ENCODE assay signal across 8 mouse cellular contexts in genomic region chr2:113216746-113217461, GRCm38 (mm10). TPM values are rescaled to one million over a fixed set of nuclear protein-coding genes. Genes with fewer than 3 reads are reported as not detected.
DNase-seq lines count a peak whose midpoint lies in the region; ATAC-seq and TF ChIP-seq lines count a peak whose summit lies in the region.

Gene Ryr3, minus strand, starts transcription at chr2:113217096.

- H3K36me3 ChIP-seq in C2C12 (ENCODE audit: control insufficient read depth, insufficient read depth) = no peaks in the 10 kb centered on the region
- no peaks in the 10 kb centered on the region for H3K36me3 ChIP-seq in ES-E14 (ENCODE audit: control insufficient read depth, insufficient read depth, low read length, poor library complexity, severe bottlenecking)
- no peaks in the 10 kb centered on the region for H3K36me3 ChIP-seq in heart, postnatal 0 days (replicated peaks; ENCODE audit: control insufficient read depth, insufficient read depth, low read length)
- no peaks in the 10 kb centered on the region for H3K36me3 ChIP-seq in midbrain, embryonic 15.5 days (replicated peaks)

- H3K9me3 ChIP-seq in ES-E14 (ENCODE audit: control insufficient read depth, insufficient read depth, low read depth, low read length) = no peaks in the 10 kb centered on the region
- H3K9me3 ChIP-seq in heart, postnatal 0 days (replicated peaks; ENCODE audit: control insufficient read depth, low read length) = no peaks in the 10 kb centered on the region
- no peaks in the 10 kb centered on the region for H3K9me3 ChIP-seq in midbrain, embryonic 15.5 days

- no peak within 1 kb of the TSS for H3K27ac ChIP-seq in ES-E14 (ENCODE audit: insufficient read depth, low read depth, low read length, poor library complexity, severe bottlenecking)
- no peak within 1 kb of the TSS for H3K27ac ChIP-seq in heart, postnatal 0 days (ENCODE audit: low read depth)
- H3K27ac ChIP-seq in midbrain, embryonic 15.5 days = peak within 1 kb of the TSS; percentile 94

- H3K9ac ChIP-seq in ES-E14 (ENCODE audit: insufficient read depth, low read depth, low read length, poor library complexity, severe bottlenecking) = peak within 1 kb of the TSS; percentile 33; the same call in 1 of the 2 replicates
- no peak within 1 kb of the TSS for H3K9ac ChIP-seq in heart, postnatal 0 days (replicated peaks; ENCODE audit: low read depth, low read length)
- peak within 1 kb of the TSS; percentile 65 for H3K9ac ChIP-seq in midbrain, embryonic 15.5 days

- H3K79me3 ChIP-seq in C2C12 (ENCODE audit: low read depth) = no peaks in the 10 kb centered on the region

- peak within 1 kb of the TSS; percentile 81 for H3ac ChIP-seq in C2C12 (ENCODE audit: control insufficient read depth, insufficient read length, low read depth)

- peak within 1 kb of the TSS; percentile 74 for H3K4me2 ChIP-seq in heart, postnatal 0 days (ENCODE audit: low read depth, low read length)
- H3K4me2 ChIP-seq in midbrain, embryonic 15.5 days = peak within 1 kb of the TSS; percentile 83

- no peaks in the 10 kb centered on the region for H3K79me2 ChIP-seq in C2C12 (ENCODE audit: control insufficient read depth, insufficient read depth)

- TF ChIP-seq CTCF in C2C12 (IDR thresholded peaks at IDR 0.05; ENCODE audit: control insufficient read depth, insufficient read depth, insufficient read length) = peak; percentile 71
- no peak for TF ChIP-seq CTCF in heart, postnatal 0 days (IDR thresholded peaks at IDR 0.05; ENCODE audit: low read depth)

- H3K4me1 ChIP-seq in ES-E14 (ENCODE audit: control insufficient read depth in 2 of 2, insufficient read depth in 2 of 2, low read length in 2 of 2, poor library complexity in 1 of 2) = 0 out of 4 replicates have a peak, but pooled peaks cover 0 to 3% of the 10 kb centered on the region in 2 experiments
- H3K4me1 ChIP-seq in heart, postnatal 0 days (ENCODE audit: control insufficient read depth, insufficient read depth) = no peaks in the 10 kb centered on the region
- peaks cover 16% of the 10 kb centered on the region; the same call in 1 of the 2 replicates for H3K4me1 ChIP-seq in midbrain, embryonic 15.5 days

- 0% methylated on average over 50 of the region's 72 CpGs for WGBS in heart, postnatal 0 days
- WGBS in midbrain, embryonic 15.5 days = 0% methylated on average over 60 of the region's 72 CpGs

- intact Hi-C loops in left cerebral cortex, postnatal 10 days (cut with DNase I) = no loop called here

- H3K27me3 ChIP-seq in C2C12 (ENCODE audit: control insufficient read depth, insufficient read depth, insufficient read length) = no peaks in the 10 kb centered on the region
- peaks cover 23% of the 10 kb centered on the region for H3K27me3 ChIP-seq in heart, postnatal 0 days (ENCODE audit: control insufficient read depth, insufficient read depth, low read length)
- 0 out of 2 replicates have a peak, but pooled peaks cover 5% of the 10 kb centered on the region for H3K27me3 ChIP-seq in midbrain, embryonic 15.5 days (replicated peaks)

- peak; percentile 17 for DNase-seq in ES-E14 (ENCODE audit: low read depth, low spot score)
- DNase-seq in embryo, embryonic 9.5 days (ENCODE audit: extremely low spot score) = peak; percentile 73
- DNase-seq in heart, postnatal 0 days (ENCODE audit: low spot score) = peak; percentile 43
- peak; percentile 60 to 79 for DNase-seq in left cerebral cortex, postnatal 10 days (ENCODE audit: extremely low spot score in 1 of 2, low spot score in 2 of 2)
- DNase-seq in testis, postnatal 10 days (ENCODE audit: low spot score) = peak; percentile 43

- ATAC-seq in heart, postnatal 0 days (ENCODE audit: insufficient read depth, low read depth) = peak; percentile 83
- peak; percentile 98 for ATAC-seq in midbrain, embryonic 15.5 days (replicated peaks)
- ATAC-seq in megakaryocyte-erythroid progenitor cell, adult 5-6 weeks (replicated peaks; ENCODE audit: low FRiP score, low TSS enrichment, poor library complexity, severe bottlenecking) = no peak

- in situ Hi-C loops in ES-E14 (cut with MboI; ENCODE audit: low sequenced_read_pairs in 2 of 2, unreplicated experiment in 2 of 2) = no loop called here

- H3K4me3 ChIP-seq in C2C12 (ENCODE audit: insufficient read depth, poor library complexity, severe bottlenecking) (peak within 1 kb of the TSS; percentile 21), ES-E14 (ENCODE audit: insufficient read depth in 1 of 2, low read depth in 1 of 2, low read length in 2 of 2, poor library complexity in 1 of 2, severe bottlenecking in 1 of 2) (peak within 1 kb of the TSS; percentile 60 to 68)
- peak within 1 kb of the TSS; percentile 44 for H3K4me3 ChIP-seq in heart, postnatal 0 days (ENCODE audit: low read depth, low read length)
- H3K4me3 ChIP-seq in midbrain, embryonic 15.5 days = peak within 1 kb of the TSS; percentile 75

- TF ChIP-seq EP300 in heart, postnatal 0 days (IDR thresholded peaks at IDR 0.05; ENCODE audit: low read depth) = no peak

TF ChIP-seq in C2C12, 6 proteins besides CTCF, POLR2A, EP300 and RAD21:
- TF ChIP-seq USF1 (IDR thresholded peaks at IDR 0.05; ENCODE audit: low read depth) = no peak
- no peak for TF ChIP-seq MYOG (IDR thresholded peaks at IDR 0.05; ENCODE audit: control insufficient read depth, extremely low read depth, insufficient read length)
- no peak for TF ChIP-seq MYOD1 (IDR thresholded peaks at IDR 0.05; ENCODE audit: control insufficient read depth, insufficient read length, low read depth)
- no peak for TF ChIP-seq FOSL1 (IDR thresholded peaks at IDR 0.05; ENCODE audit: insufficient read depth, low read length, poor library complexity, severe bottlenecking)
- no peak for TF ChIP-seq CEBPB (IDR thresholded peaks at IDR 0.05; ENCODE audit: low read depth)
- TF ChIP-seq MAX (IDR thresholded peaks at IDR 0.05) = no peak

TF ChIP-seq in ES-E14, 5 proteins besides CTCF, POLR2A, EP300 and RAD21:
- TF ChIP-seq ZNF384 (IDR thresholded peaks at IDR 0.05; ENCODE audit: low read depth, low read length) (no peak), CHD2 (IDR thresholded peaks at IDR 0.05; ENCODE audit: low read depth, low read length) (no peak), HCFC1 (IDR thresholded peaks at IDR 0.05; ENCODE audit: borderline replicate concordance, insufficient read depth, low read length) (no peak), MAFK (IDR thresholded peaks at IDR 0.05; ENCODE audit: insufficient read depth, low read depth, low read length) (no peak), ZC3H11A (IDR thresholded peaks at IDR 0.05; ENCODE audit: borderline replicate concordance, low read depth, low read length) (no peak)

RNA-seq across cellular contexts. Expression of gene Ryr3, which starts in this region (rescaled TPM):
- 1.6 TPM for polyA plus RNA-seq in C2C12 (2012; fragmentation: generic; extraction: Trizol)
- total RNA-seq in ES-E14 (2012; rRNA removed) = 3.9 and 5.4 TPM in 2 replicates
- total RNA-seq in heart, postnatal 0 days (2014; rRNA removed; ENCODE audit: low replicate concordance) = 10.6 and 14.4 TPM in 2 replicates
- polyA plus RNA-seq in heart, postnatal 0 days (2015; fragmentation: Nextera tagmentation; extraction: Ambion mirVana) = 1.6 and 4.1 TPM in 2 replicates
- total RNA-seq in left cerebral cortex, postnatal 10 days (2021) = 10 to 100 TPM; 34.2 to 39.4 TPM
- 5.0 and 6.0 TPM in 2 replicates for polyA plus RNA-seq in midbrain, embryonic 15.5 days (2015; fragmentation: Nextera tagmentation; extraction: Ambion mirVana)
- total RNA-seq in megakaryocyte-erythroid progenitor cell, adult 5-6 weeks (2014; fragmentation: Nextera tagmentation) = 0.07 TPM in 1 of 2 replicates, not detected in the other
- total RNA-seq in megakaryocyte-erythroid progenitor cell, adult 5-6 weeks (2017) = not detected in 2 replicates

Comparison
In these comparisons a context has a peak if more than half of its experiments do, and no peak if none do; other contexts are left out.
1. H3K4me3 ChIP-seq: peak in every context shown above with its lines; median percentile 75 in midbrain, embryonic 15.5 days; 64 in ES-E14; 44 in heart, postnatal 0 days; 21 in C2C12.
2. DNase-seq: peak in every context shown above with its lines; median percentile 73 in embryo, embryonic 9.5 days; 70 in left cerebral cortex, postnatal 10 days; 43 in heart, postnatal 0 days; 43 in testis, postnatal 10 days; 17 in ES-E14.